Mouse (Mus musculus): ENCODE data around the gene Nkain1.

Gene Nkain1

GRCm38 (mm10) chr4:130574048-130574413, at the start of gene Nkain1:
Gene Nkain1, minus strand, starts transcription at chr4:130574173.
- DNase-seq (ENCODE audit: low read depth), result peak; percentile 68

GRCm38 (mm10) chr4:130578734-130579274, 4.8 kb upstream of the Nkain1 start:
- DNase-seq (ENCODE audit: low read depth), result no peak

- no peak for DNase-seq (ENCODE audit: low read depth)
Measured at GRCm38 (mm10) chr4:130577081-130577480, 3.1 kb upstream of the Nkain1 start.

- peak; percentile 74 for DNase-seq (ENCODE audit: low read depth)
Measured at GRCm38 (mm10) chr4:130576247-130576931, 2.4 kb upstream of the Nkain1 start.

- no peak for DNase-seq (ENCODE audit: low read depth)
Measured at GRCm38 (mm10) chr4:130575533-130575932, 1.6 kb upstream of the Nkain1 start.

- DNase-seq (ENCODE audit: low read depth), result no peak
Measured at GRCm38 (mm10) chr4:130574861-130575460, 988 bp upstream of the Nkain1 start.

- no peak for DNase-seq (ENCODE audit: low read depth)
Measured at GRCm38 (mm10) chr4:130573351-130574047, 474 bp downstream of the Nkain1 start.

- no peak for DNase-seq (ENCODE audit: low read depth)
Measured at GRCm38 (mm10) chr4:130573012-130573350, 992 bp downstream of the Nkain1 start.

- no peak for DNase-seq (ENCODE audit: low read depth)
Measured at GRCm38 (mm10) chr4:130572545-130572944, 1.4 kb downstream of the Nkain1 start.

- no peak for DNase-seq (ENCODE audit: low read depth)
Measured at GRCm38 (mm10) chr4:130570941-130571720, 2.8 kb downstream of the Nkain1 start.

- no peak for DNase-seq (ENCODE audit: low read depth)
Measured at GRCm38 (mm10) chr4:130568043-130568978, 5.7 kb downstream of the Nkain1 start.

GRCm38 (mm10) chr4:130563820-130564219, 10.2 kb downstream of the Nkain1 start:
- DNase-seq (ENCODE audit: low read depth), result no peak

GRCm38 (mm10) chr4:130563260-130563756, 10.7 kb downstream of the Nkain1 start:
- DNase-seq (ENCODE audit: low read depth), result no peak

- no peak for DNase-seq (ENCODE audit: low read depth)
Measured at GRCm38 (mm10) chr4:130560576-130561310, 13.2 kb downstream of the Nkain1 start.

GRCm38 (mm10) chr4:130559220-130559619, 14.8 kb downstream of the Nkain1 start:
- no peak for DNase-seq (ENCODE audit: low read depth)

GRCm38 (mm10) chr4:130557852-130558251, 16.1 kb downstream of the Nkain1 start:
- no peak for DNase-seq (ENCODE audit: low read depth)

GRCm38 (mm10) chr4:130556992-130557391, 17.0 kb downstream of the Nkain1 start:
- no peak for DNase-seq (ENCODE audit: low read depth)

- DNase-seq (ENCODE audit: low read depth), result no peak
Measured at GRCm38 (mm10) chr4:130556224-130556623, 17.7 kb downstream of the Nkain1 start.

GRCm38 (mm10) chr4:130553121-130553448, 20.9 kb downstream of the Nkain1 start:
- DNase-seq (ENCODE audit: low read depth), result no peak

Measured in NIH3T3 (cell line).